Mouse (Mus musculus) midbrain, embryonic 14.5 days (tissue): ENCODE data around the gene Tns3. TPM values are rescaled to one million over a fixed set of nuclear protein-coding genes. Genes with fewer than 3 reads are reported as not detected.
A peak's percentile ranks its signal among the peaks of the same experiment; 100 is the strongest.

ENCODE experiments used
- ATAC-seq: fragments of 200-750 bp; cut with Nextera tagmentation; 2 replicates; pipeline ENCODE4 v1.8.0; 2017; ENCODE audit warnings: moderate number of reproducible peaks, moderate library complexity; ENCODE audit not compliant: low FRiP score, low TSS enrichment
- DNase-seq: peaks from one replicate; pipeline ENCODE4 v3.0.0-alpha.2; 2015
- H3K27ac ChIP-seq: fragments of 300-500 bp; sonication (generic); replicated peaks from 2 replicates; pipeline ENCODE4 v1.5.1; 2014; ENCODE audit warnings: mild to moderate bottlenecking, low read depth, low read length, moderate library complexity
- H3K27me3 ChIP-seq: fragments of 300-500 bp; sonication (generic); 2 replicates; pipeline ENCODE4 v1.6.1; 2014; ENCODE audit warnings: low read length, control low read depth, mixed read lengths; ENCODE audit not compliant: control insufficient read depth, insufficient read depth
- H3K36me3 ChIP-seq: fragments of 300-500 bp; sonication (generic); 2 replicates; pipeline ENCODE4 v1.6.1; 2014; ENCODE audit warnings: low read length, control low read depth; ENCODE audit not compliant: control insufficient read depth, insufficient read depth
- H3K4me1 ChIP-seq: fragments of 300-500 bp; sonication (generic); 2 replicates; pipeline ENCODE4 v1.6.1; 2014; ENCODE audit warnings: mild to moderate bottlenecking, antibody characterized with exemption, low read length, control low read depth; ENCODE audit not compliant: control insufficient read depth, insufficient read depth
- H3K4me2 ChIP-seq: fragments of 300-500 bp; sonication (generic); 2 replicates; pipeline ENCODE4 v1.6.1; 2014; ENCODE audit warnings: mild to moderate bottlenecking, low read length, moderate library complexity
- H3K4me3 ChIP-seq: fragments of 300-500 bp; sonication (generic); replicated peaks from 2 replicates; pipeline ENCODE4 v1.5.1; 2014; ENCODE audit warnings: low read depth, low read length
- H3K9ac ChIP-seq: fragments of 300-500 bp; sonication (generic); replicated peaks from 2 replicates; pipeline ENCODE4 v1.6.1; 2014; ENCODE audit warnings: mild to moderate bottlenecking, low read length, moderate library complexity
- H3K9me3 ChIP-seq: fragments of 300-500 bp; sonication (generic); 2 replicates; pipeline ENCODE4 v1.6.1; 2016; ENCODE audit warnings: low read length, control low read depth, mixed read lengths; ENCODE audit not compliant: control insufficient read depth
- WGBS: fragments of 180-500 bp; shearing (Covaris S2); extraction: QIAGEN DNeasy Blood & Tissue Kit; methylation state at CpG from one replicate; pipeline ENCODE4 v1.1.7; 2014; 5-methylcytosine and 5-hydroxymethylcytosine counted together
- polyA plus RNA-seq: library from polyadenylated mRNA; unstranded; fragments of >200 nt; fragmentation: Nextera tagmentation; extraction: Ambion mirVana; gene quantifications from 2 replicates; pipeline ENCODE4 v1.2.1, GENCODE M21; 2014

Gene Tns3
- polyA plus RNA-seq, 1 experiment from 2014 or later = 4.4 TPM

- H3K4me1 ChIP-seq = peaks cover 16% of the 10 kb centered on the region
- 96% methylated on average over 12 of the region's 12 CpGs for WGBS
Measured at GRCm38 (mm10) chr11:8472439-8472838, 191.9 kb downstream of the Tns3 start.

GRCm38 (mm10) chr11:8471535-8471934, 192.8 kb downstream of the Tns3 start:
- no peaks in the 10 kb centered on the region for H3K27me3 ChIP-seq
- H3K4me2 ChIP-seq = no peak overlapping the region
- no peak for ATAC-seq
- no peak overlapping the region for H3K27ac ChIP-seq
- no peaks in the 10 kb centered on the region for H3K36me3 ChIP-seq
- no peaks in the 10 kb centered on the region for H3K9me3 ChIP-seq
- no peak overlapping the region for H3K4me3 ChIP-seq
- H3K4me1 ChIP-seq = peaks cover 17% of the 10 kb centered on the region
- H3K9ac ChIP-seq = no peak overlapping the region
- no peak for DNase-seq
- WGBS = 93% methylated on average over 3 of the region's 3 CpGs

More at GRCm38 (mm10) chr11:8472439-8472838, 191.9 kb downstream of the Tns3 start:
- no peak for DNase-seq
- Histone ChIP-seq H3K4me3 (no peak overlapping the region), H3K36me3 (no peaks in the 10 kb centered on the region), H3K4me2 (no peak overlapping the region), H3K9me3 (no peaks in the 10 kb centered on the region), H3K9ac (no peak overlapping the region), H3K27ac (no peak overlapping the region), H3K27me3 (no peaks in the 10 kb centered on the region)
- no peak for ATAC-seq

- H3K4me1 ChIP-seq = peaks cover 17% of the 10 kb centered on the region
Measured at GRCm38 (mm10) chr11:8469537-8469936, 194.8 kb downstream of the Tns3 start.

GRCm38 (mm10) chr11:8468161-8469091, 195.9 kb downstream of the Tns3 start:
- H3K27me3 ChIP-seq = no peaks in the 10 kb centered on the region
- WGBS = 1% methylated on average over 33 of the region's 33 CpGs
- H3K4me1 ChIP-seq = peaks cover 17% of the 10 kb centered on the region
- peak overlapping the region; percentile 36 for H3K4me3 ChIP-seq
- no peaks in the 10 kb centered on the region for H3K9me3 ChIP-seq
- no peaks in the 10 kb centered on the region for H3K36me3 ChIP-seq
- ATAC-seq (peak; percentile 83), DNase-seq (peak; percentile 77)
- no peak overlapping the region; the same call in 1 of the 2 replicates for H3K27ac ChIP-seq
- H3K4me2 ChIP-seq = peak overlapping the region; percentile 81
- H3K9ac ChIP-seq = peak overlapping the region; percentile 52

More at GRCm38 (mm10) chr11:8469537-8469936, 194.8 kb downstream of the Tns3 start:
- no peak overlapping the region for H3K4me3 ChIP-seq
- ATAC-seq = no peak
- no peak overlapping the region for H3K4me2 ChIP-seq
- WGBS = 90% methylated on average over 9 of the region's 9 CpGs
- H3K9me3 ChIP-seq = no peaks in the 10 kb centered on the region
- DNase-seq = no peak
- H3K9ac ChIP-seq = no peak overlapping the region
- no peak overlapping the region for H3K27ac ChIP-seq
- no peaks in the 10 kb centered on the region for H3K36me3 ChIP-seq
- no peaks in the 10 kb centered on the region for H3K27me3 ChIP-seq

GRCm38 (mm10) chr11:8467403-8468160, 196.8 kb downstream of the Tns3 start:
- ATAC-seq (no peak), DNase-seq (peak; percentile 47)
- peak overlapping the region; percentile 81 for H3K4me2 ChIP-seq
- WGBS = 26% methylated on average over 13 of the region's 13 CpGs
- H3K36me3 ChIP-seq = no peaks in the 10 kb centered on the region
- no peaks in the 10 kb centered on the region for H3K9me3 ChIP-seq
- no peak overlapping the region for H3K27ac ChIP-seq
- peaks cover 17% of the 10 kb centered on the region for H3K4me1 ChIP-seq
- H3K27me3 ChIP-seq = no peaks in the 10 kb centered on the region
- peak overlapping the region; percentile 36 for H3K4me3 ChIP-seq
- H3K9ac ChIP-seq = peak overlapping the region; percentile 32

- no peak overlapping the region for H3K4me2 ChIP-seq
- 81% methylated on average over 2 of the region's 2 CpGs for WGBS
- H3K4me3 ChIP-seq = no peak overlapping the region
- no peaks in the 10 kb centered on the region for H3K9me3 ChIP-seq
- peaks cover 16% of the 10 kb centered on the region for H3K4me1 ChIP-seq
- no peak overlapping the region for H3K27ac ChIP-seq
- DNase-seq (no peak), ATAC-seq (no peak)
- H3K9ac ChIP-seq = no peak overlapping the region
- H3K36me3 ChIP-seq = no peaks in the 10 kb centered on the region
- H3K27me3 ChIP-seq = no peaks in the 10 kb centered on the region
Measured at GRCm38 (mm10) chr11:8463866-8464265, 200.5 kb downstream of the Tns3 start.

- no peaks in the 10 kb centered on the region for H3K27me3 ChIP-seq
- H3K4me3 ChIP-seq = no peak overlapping the region
- ATAC-seq (no peak), DNase-seq (no peak)
- H3K9ac ChIP-seq = no peak overlapping the region
- peaks cover 6% of the 10 kb centered on the region for H3K4me1 ChIP-seq
- H3K27ac ChIP-seq = no peak overlapping the region
- H3K9me3 ChIP-seq = no peaks in the 10 kb centered on the region
- H3K4me2 ChIP-seq = no peak overlapping the region
- no peaks in the 10 kb centered on the region for H3K36me3 ChIP-seq
- WGBS = 91% methylated on average over 3 of the region's 3 CpGs
Measured at GRCm38 (mm10) chr11:8462827-8463405, 201.4 kb downstream of the Tns3 start.

GRCm38 (mm10) chr11:8460835-8461234, 203.5 kb downstream of the Tns3 start:
- Histone ChIP-seq H3K9ac (no peak overlapping the region), H3K4me1 (peaks cover 16% of the 10 kb centered on the region; the same call in 1 of the 2 replicates), H3K9me3 (no peaks in the 10 kb centered on the region), H3K27me3 (no peaks in the 10 kb centered on the region), H3K4me2 (no peak overlapping the region), H3K4me3 (no peak overlapping the region), H3K27ac (no peak overlapping the region), H3K36me3 (no peaks in the 10 kb centered on the region)
- no peak for ATAC-seq
- WGBS = 93% methylated on average over 4 of the region's 4 CpGs
- no peak for DNase-seq
